Mouse (Mus musculus): Measurements from ENCODE around the gene Olfr1217.
"Not testable (repeated sequence)": the region's sequence is repeated elsewhere in the genome, so short reads cannot be mapped to it uniquely, and the experiment has no call there.

Gene Olfr1217

DNA sequence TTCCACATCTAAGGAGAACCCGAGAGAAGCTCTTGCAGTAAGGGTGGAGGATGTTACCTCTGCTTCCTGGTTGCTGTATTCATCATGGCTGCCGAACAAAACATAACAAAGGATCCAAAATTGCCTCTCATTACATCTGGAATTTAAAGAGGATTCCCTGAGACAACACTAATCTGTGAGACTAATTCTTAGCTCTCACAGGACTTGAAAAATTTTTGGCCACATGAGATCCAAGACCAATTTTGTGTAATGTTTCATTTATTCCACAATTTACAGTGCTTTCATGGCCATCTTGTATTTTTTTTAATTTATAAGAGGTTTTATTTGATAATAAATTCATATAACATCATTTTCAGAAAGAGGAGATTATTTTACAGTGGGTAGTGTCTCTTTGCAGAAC lies at the start of gene Olfr1217:
Olfr1217 (minus strand) TSS at position 101 of the 400 bp plus-strand sequence.
- DNase-seq (ENCODE audit: low read depth, low spot score), result no peak

- no peak for DNase-seq (ENCODE audit: low read depth, low spot score)
Observed at GRCm38 (mm10) chr2:89081487-89081886, 49.6 kb upstream of the Olfr1217 start.

GRCm38 (mm10) chr2:89061087-89061486 lies 29.2 kb upstream of the Olfr1217 start, which contains the start of gene Olfr1218:
TSS of gene Olfr1218 (minus strand) at chr2:89061187.
- no peak for DNase-seq (ENCODE audit: low read depth, low spot score)

GRCm38 (mm10) chr2:89021436-89021835 lies 10.4 kb downstream of the Olfr1217 start:
- DNase-seq (ENCODE audit: low read depth, low spot score), result not testable (repeated sequence)

DNA sequence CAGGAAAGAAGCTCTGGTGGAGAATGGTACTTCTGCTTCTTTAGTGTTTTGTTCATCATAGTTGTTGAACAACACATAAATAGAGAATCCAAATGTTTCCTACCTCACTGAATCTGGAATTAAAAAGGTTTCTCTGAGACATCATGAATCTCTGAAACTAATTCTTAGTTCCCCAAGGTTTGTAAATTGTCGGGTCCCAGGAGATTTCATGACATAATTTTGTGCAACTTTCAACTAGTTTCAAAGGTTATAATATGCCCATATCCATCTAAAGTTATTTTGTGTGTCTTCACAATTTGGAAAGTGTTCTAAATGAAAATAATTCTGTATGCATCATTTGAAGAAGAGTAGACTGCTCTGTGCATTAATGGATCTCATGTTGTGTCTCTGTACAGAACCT lies 13.6 kb downstream of the Olfr1217 start, which contains the start of gene Olfr1216:
Olfr1216 (minus strand) TSS at position 101 of the 400 bp plus-strand sequence.
- DNase-seq (ENCODE audit: low read depth, low spot score), result no peak

GRCm38 (mm10) chr2:89006873-89007272 lies 25.0 kb downstream of the Olfr1217 start, which contains the start of gene Olfr1215:
TSS of gene Olfr1215 (minus strand) at chr2:89006973.
- DNase-seq (ENCODE audit: low read depth, low spot score), result no peak

DNA sequence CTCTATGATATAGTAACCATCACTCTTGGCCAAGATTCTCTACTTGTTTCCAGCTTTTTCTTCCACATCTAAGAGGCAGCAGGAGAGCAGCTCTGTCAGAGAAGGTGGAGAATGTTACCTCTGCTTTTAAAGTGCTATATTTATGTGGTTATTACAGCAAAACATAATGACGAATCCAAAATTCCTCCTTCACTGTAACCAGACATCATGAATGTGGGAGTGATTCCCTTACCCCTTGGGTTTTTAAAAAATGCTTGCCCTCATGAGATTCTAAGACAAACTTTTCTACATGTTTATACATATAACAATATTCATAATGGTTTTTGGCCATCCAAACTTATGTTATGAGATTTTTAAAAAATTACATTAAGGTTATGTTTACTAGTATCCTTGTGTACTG lies 39.3 kb downstream of the Olfr1217 start, which contains the start of gene Olfr1214:
Olfr1214 (minus strand) TSS at position 101 of the 400 bp plus-strand sequence.
- DNase-seq (ENCODE audit: low read depth, low spot score), result no peak

- no peak for DNase-seq (ENCODE audit: low read depth, low spot score)
Observed at GRCm38 (mm10) chr2:88980181-88980580, 51.7 kb downstream of the Olfr1217 start, which contains the start of gene Gm13762. TSS of gene Gm13762 (minus strand) at chr2:88980281.

All from ES-CJ7 (cell line).